Mouse (Mus musculus): ENCODE data around the gene P2rx5.

DNA sequence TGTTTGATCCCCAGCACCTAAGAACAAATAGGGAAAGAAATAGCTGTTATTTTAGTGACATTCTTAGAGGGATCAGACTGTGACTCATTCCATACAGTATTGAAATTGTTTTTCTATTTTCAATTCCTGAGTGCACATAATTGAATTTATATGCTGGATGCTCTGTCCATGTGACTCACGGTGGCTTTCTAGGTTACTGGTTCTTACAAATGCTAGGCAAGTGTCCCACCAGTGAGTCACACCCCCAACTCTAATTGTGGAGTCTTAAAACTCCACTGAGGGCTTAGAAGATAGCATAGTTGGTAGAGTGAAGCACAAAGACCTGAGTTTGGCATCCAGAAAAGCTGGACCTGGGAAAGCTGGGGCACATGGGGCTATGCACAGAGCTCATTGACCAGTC, 60.4 kb downstream of the P2rx5 start:
- TF ChIP-seq CTCF (conservative IDR thresholded peaks at IDR 0.05; ENCODE audit: insufficient read depth, insufficient read length, low read depth, low read length), result no peak
- no peak for TF ChIP-seq POLR2A (IDR thresholded peaks at IDR 0.05; ENCODE audit: low read depth, low read length)

Measured in kidney, adult 2 months (tissue).